Mouse (Mus musculus): ENCODE measurements at regions not wholly inside any gene's neighbourhood (a gene's known extent, or its start where the extent isn't known, plus 50 kb on each side); places are given as distances from the start of the nearest gene placed in this dataset.

GRCm38 (mm10) chr4:125941266-125941665, 83.1 kb upstream of the Csf3r start:
- Histone ChIP-seq H3K4me1 (replicated peaks; ENCODE audit: control insufficient read depth, insufficient read depth, low read length) (no peaks in the 10 kb centered on the region), H3K36me3 (replicated peaks; ENCODE audit: control insufficient read depth, insufficient read depth) (no peaks in the 10 kb centered on the region), H3K27ac (no peak overlapping the region), H3K4me3 (replicated peaks; ENCODE audit: low read length) (no peak overlapping the region), H3K27me3 (ENCODE audit: control insufficient read depth, insufficient read depth, low read length) (no peaks in the 10 kb centered on the region), H3K9ac (no peak overlapping the region), H3K4me2 (replicated peaks) (no peak overlapping the region), H3K9me3 (ENCODE audit: control insufficient read depth, low read length) (no peaks in the 10 kb centered on the region)
- DNase-seq (ENCODE audit: low spot score) (no peak), ATAC-seq (ENCODE audit: low FRiP score) (no peak)
- 61% methylated on average over 5 of the region's 5 CpGs for WGBS

GRCm38 (mm10) chr4:125941916-125942315, 82.4 kb upstream of the Csf3r start:
- ATAC-seq (ENCODE audit: low FRiP score), result peak; percentile 42; the same call in 1 of the 2 replicates
- 32% methylated on average over 3 of the region's 3 CpGs for WGBS
- no peaks in the 10 kb centered on the region for H3K36me3 ChIP-seq (replicated peaks; ENCODE audit: control insufficient read depth, insufficient read depth)

GRCm38 (mm10) chr4:125945062-125945461, 79.3 kb upstream of the Csf3r start:
- ATAC-seq (ENCODE audit: low FRiP score), result 0 out of 2 replicates have a peak, but pooled peaks have one; percentile 53

More at GRCm38 (mm10) chr4:125941916-125942315, 82.4 kb upstream of the Csf3r start:
- Histone ChIP-seq H3K9me3 (ENCODE audit: control insufficient read depth, low read length) (no peaks in the 10 kb centered on the region), H3K9ac (no peak overlapping the region), H3K4me1 (replicated peaks; ENCODE audit: control insufficient read depth, insufficient read depth, low read length) (no peaks in the 10 kb centered on the region), H3K27ac (no peak overlapping the region), H3K4me3 (replicated peaks; ENCODE audit: low read length) (no peak overlapping the region), H3K27me3 (ENCODE audit: control insufficient read depth, insufficient read depth, low read length) (no peaks in the 10 kb centered on the region), H3K4me2 (replicated peaks) (no peak overlapping the region)
- peak; percentile 81 for DNase-seq (ENCODE audit: low spot score)

GRCm38 (mm10) chr4:125959426-125959825, 64.9 kb upstream of the Csf3r start:
- ATAC-seq (ENCODE audit: low FRiP score) (no peak), DNase-seq (ENCODE audit: low spot score) (no peak)
- Histone ChIP-seq H3K27ac (no peak overlapping the region), H3K4me2 (replicated peaks) (no peak overlapping the region), H3K36me3 (replicated peaks; ENCODE audit: control insufficient read depth, insufficient read depth) (no peaks in the 10 kb centered on the region), H3K9me3 (ENCODE audit: control insufficient read depth, low read length) (no peaks in the 10 kb centered on the region), H3K27me3 (ENCODE audit: control insufficient read depth, insufficient read depth, low read length) (no peaks in the 10 kb centered on the region), H3K4me3 (replicated peaks; ENCODE audit: low read length) (no peak overlapping the region), H3K4me1 (replicated peaks; ENCODE audit: control insufficient read depth, insufficient read depth, low read length) (peaks cover 7% of the 10 kb centered on the region; the same call in 1 of the 2 replicates), H3K9ac (no peak overlapping the region)
- WGBS, result 49% methylated on average over 9 of the region's 9 CpGs

More at GRCm38 (mm10) chr4:125945062-125945461, 79.3 kb upstream of the Csf3r start:
- no peak overlapping the region for H3K9ac ChIP-seq
- WGBS, result 44% methylated on average over 2 of the region's 2 CpGs
- no peaks in the 10 kb centered on the region for H3K27me3 ChIP-seq (ENCODE audit: control insufficient read depth, insufficient read depth, low read length)
- DNase-seq (ENCODE audit: low spot score), result no peak
- H3K4me2 ChIP-seq (replicated peaks), result no peak overlapping the region
- H3K4me1 ChIP-seq (replicated peaks; ENCODE audit: control insufficient read depth, insufficient read depth, low read length), result no peaks in the 10 kb centered on the region
- H3K4me3 ChIP-seq (replicated peaks; ENCODE audit: low read length), result no peak overlapping the region
- no peaks in the 10 kb centered on the region for H3K36me3 ChIP-seq (replicated peaks; ENCODE audit: control insufficient read depth, insufficient read depth)
- H3K9me3 ChIP-seq (ENCODE audit: control insufficient read depth, low read length), result no peaks in the 10 kb centered on the region
- no peak overlapping the region for H3K27ac ChIP-seq

GRCm38 (mm10) chr4:125960704-125961279, 63.6 kb upstream of the Csf3r start:
- ATAC-seq (ENCODE audit: low FRiP score) (no peak), DNase-seq (ENCODE audit: low spot score) (no peak)
- H3K4me1 ChIP-seq (replicated peaks; ENCODE audit: control insufficient read depth, insufficient read depth, low read length), result peaks cover 7% of the 10 kb centered on the region; the same call in 1 of the 2 replicates
- H3K9ac ChIP-seq, result no peak overlapping the region
- no peaks in the 10 kb centered on the region for H3K9me3 ChIP-seq (ENCODE audit: control insufficient read depth, low read length)
- H3K27me3 ChIP-seq (ENCODE audit: control insufficient read depth, insufficient read depth, low read length), result no peaks in the 10 kb centered on the region
- no peaks in the 10 kb centered on the region for H3K36me3 ChIP-seq (replicated peaks; ENCODE audit: control insufficient read depth, insufficient read depth)
- no peak overlapping the region for H3K4me2 ChIP-seq (replicated peaks)
- H3K4me3 ChIP-seq (replicated peaks; ENCODE audit: low read length), result no peak overlapping the region
- H3K27ac ChIP-seq, result no peak overlapping the region
- 56% methylated on average over 8 of the region's 8 CpGs for WGBS

GRCm38 (mm10) chr4:125962677-125963076, 61.7 kb upstream of the Csf3r start:
- H3K4me3 ChIP-seq (replicated peaks; ENCODE audit: low read length), result no peak overlapping the region
- no peaks in the 10 kb centered on the region for H3K27me3 ChIP-seq (ENCODE audit: control insufficient read depth, insufficient read depth, low read length)
- ATAC-seq (ENCODE audit: low FRiP score), result peak; percentile 53; the same call in 1 of the 2 replicates
- no peak overlapping the region for H3K9ac ChIP-seq
- H3K4me2 ChIP-seq (replicated peaks), result no peak overlapping the region
- DNase-seq (ENCODE audit: low spot score), result peak; percentile 90
- H3K4me1 ChIP-seq (replicated peaks; ENCODE audit: control insufficient read depth, insufficient read depth, low read length), result no peaks in the 10 kb centered on the region
- no peaks in the 10 kb centered on the region for H3K36me3 ChIP-seq (replicated peaks; ENCODE audit: control insufficient read depth, insufficient read depth)
- H3K27ac ChIP-seq, result no peak overlapping the region
- H3K9me3 ChIP-seq (ENCODE audit: control insufficient read depth, low read length), result no peaks in the 10 kb centered on the region
- 9% methylated on average over 7 of the region's 7 CpGs for WGBS
